Mouse (Mus musculus): ENCODE results near the gene Cxcl16.
A peak's percentile ranks its signal among the peaks of the same experiment; 100 is the strongest.

DNA sequence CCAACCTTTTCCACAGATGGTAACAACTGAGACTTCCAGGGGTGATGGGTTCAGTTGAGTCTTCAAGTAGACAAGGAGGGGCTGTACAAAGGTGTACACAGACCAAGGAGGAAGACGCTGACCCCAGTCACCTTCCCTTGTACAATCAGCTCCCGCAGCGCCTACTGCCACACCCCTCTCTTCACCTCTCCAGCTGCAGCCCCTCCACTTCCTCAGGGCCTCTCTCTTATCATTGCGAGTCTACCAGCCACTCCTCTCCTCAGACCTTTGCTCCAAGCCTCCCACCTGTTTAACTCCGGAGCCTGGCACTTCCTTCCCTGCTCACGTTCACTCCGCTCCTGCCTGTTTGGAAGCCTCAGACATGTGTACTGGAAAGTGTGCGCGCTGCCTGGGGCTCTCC lies 45.2 kb upstream of the Cxcl16 start, which contains the start of gene Tm4sf5:
- no peak for TF ChIP-seq CTCF (IDR thresholded peaks at IDR 0.05; ENCODE audit: low read depth, low read length)
- TF ChIP-seq POLR2A (IDR thresholded peaks at IDR 0.05; ENCODE audit: insufficient read depth, low read length): no peak
- TF ChIP-seq EP300 (IDR thresholded peaks at IDR 0.05; ENCODE audit: insufficient read depth, low read depth, low read length): peak; percentile 51; the same call in 1 of the 2 replicates

Data from ES-Bruce4 (cell line).